ENCODE assay signal across 23 mouse cellular contexts in genomic region chr17:49796116-49796515, GRCm38 (mm10).
A peak's percentile ranks its signal among the peaks of the same experiment; 100 is the strongest.
DNase-seq lines count a peak whose midpoint lies in the region; ATAC-seq and TF ChIP-seq lines count a peak whose summit lies in the region.
"Had no signal": no experiment of that assay in that cellular context is flagged by ENCODE, and none has a peak within 500 bp of the region (broad histone marks: within the 10 kb centered on the region; RNA-seq: fewer than 3 reads in every experiment).

No protein-coding gene starts in this region.

- H3K36me3 ChIP-seq in kidney, postnatal 0 days (ENCODE audit: insufficient read depth, low read length): no peaks in the 10 kb centered on the region
- H3K36me3 ChIP-seq: embryonic facial prominence, embryonic 13.5 days; forebrain, embryonic 15.5 days; G1E; heart, embryonic 15.5 days; hindbrain, embryonic 13.5 days had no signal

- H3K27ac ChIP-seq in kidney, postnatal 0 days: 0 out of 2 replicates have a peak overlapping the region, but pooled peaks have one; percentile 25
- H3K27ac ChIP-seq: embryonic facial prominence, embryonic 13.5 days; forebrain, embryonic 15.5 days; heart, adult 2 months; heart, embryonic 15.5 days; hindbrain, embryonic 13.5 days had no signal

- no peaks in the 10 kb centered on the region for H3K9me3 ChIP-seq in kidney, postnatal 0 days (replicated peaks; ENCODE audit: low read length)
- H3K9me3 ChIP-seq: embryonic facial prominence, embryonic 13.5 days; forebrain, embryonic 15.5 days; heart, embryonic 15.5 days; hindbrain, embryonic 13.5 days had no signal

- ATAC-seq in kidney, postnatal 0 days (replicated peaks; ENCODE audit: low FRiP score, low read depth): no peak
- ATAC-seq in granulocyte monocyte progenitor cell, adult 5-6 weeks (replicated peaks; ENCODE audit: poor library complexity, severe bottlenecking): no peak
- ATAC-seq: activated CD4-positive, CD25-positive, alpha-beta regulatory T cell, adult 4 months; CD4-positive, CD25-positive, alpha-beta regulatory T cell, adult 4 months; forebrain, embryonic 15.5 days had no signal

- H3K4me3 ChIP-seq in kidney, postnatal 0 days (replicated peaks; ENCODE audit: low read depth, low read length): no peak overlapping the region
- H3K4me3 ChIP-seq: embryonic facial prominence, embryonic 13.5 days; erythroblast, embryonic 14.5 days; forebrain, embryonic 15.5 days; heart, adult 2 months; heart, embryonic 15.5 days; hindbrain, embryonic 13.5 days had no signal

- DNase-seq in kidney, postnatal 0 days (ENCODE audit: low spot score): no peak
- DNase-seq in kidney, adult 9 months: no peak
- DNase-seq in 3134 (ENCODE audit: extremely low read depth, insufficient read length, low spot score) (peak; percentile 58), NIH3T3 (ENCODE audit: low read depth) (peak; percentile 65)
- DNase-seq in testis, postnatal 10 days (ENCODE audit: low spot score): peak; percentile 5
- DNase-seq: adrenal gland, postnatal 25 days; B cell, adult 2 months; cerebellum, adult 18-20 months; cerebellum, adult 9-11 months; cerebellum, postnatal 36 days; gastrocnemius, postnatal 10 days; heart, adult 2 months; heart, postnatal 14 days had no signal

- no peak overlapping the region for H3K9ac ChIP-seq in kidney, postnatal 0 days (ENCODE audit: low read depth, low read length)
- H3K9ac ChIP-seq: embryonic facial prominence, embryonic 13.5 days; forebrain, embryonic 15.5 days; heart, embryonic 15.5 days; hindbrain, embryonic 13.5 days had no signal

- 77% methylated on average over 3 of the region's 3 CpGs for WGBS in kidney, postnatal 0 days

- H3K27me3 ChIP-seq in kidney, postnatal 0 days (ENCODE audit: insufficient read depth, low read length): no peaks in the 10 kb centered on the region
- H3K27me3 ChIP-seq: embryonic facial prominence, embryonic 13.5 days; forebrain, embryonic 15.5 days; heart, embryonic 15.5 days; hindbrain, embryonic 13.5 days had no signal

- H3K4me2 ChIP-seq in kidney, postnatal 0 days (ENCODE audit: low read length): no peak overlapping the region
- H3K4me2 ChIP-seq: embryonic facial prominence, embryonic 13.5 days; forebrain, embryonic 15.5 days; heart, embryonic 11.5 days; heart, embryonic 15.5 days; hindbrain, embryonic 13.5 days had no signal

- TF ChIP-seq CTCF in kidney, postnatal 0 days (IDR thresholded peaks at IDR 0.05; ENCODE audit: low read depth): no peak

- no peaks in the 10 kb centered on the region for H3K4me1 ChIP-seq in kidney, postnatal 0 days (replicated peaks; ENCODE audit: insufficient read depth, low read length)
- H3K4me1 ChIP-seq: forebrain, embryonic 15.5 days; heart, embryonic 15.5 days; hindbrain, embryonic 13.5 days had no signal

Comparison
In these comparisons a context has a peak if more than half of its experiments do, and no peak if none do; other contexts are left out.
1. DNase-seq: peak in 3134 (single experiment), NIH3T3 (single experiment) and testis, postnatal 10 days (single experiment); none in kidney, postnatal 0 days (single experiment) and kidney, adult 9 months (single experiment).